Mouse (Mus musculus) spleen, adult 10 weeks (tissue): ENCODE measurements around the gene Ddx39b. TPM values are rescaled to one million over a fixed set of nuclear protein-coding genes. Genes with fewer than 3 reads are reported as not detected.

Source experiments
- polyA plus RNA-seq: library from polyadenylated mRNA; stranded (reverse); fragments of 350-450 nt; fragmentation: Illumina TruSeq; extraction: RNeasy Lipid Tissue Mini Kit (QIAGEN cat#74804); gene quantifications from one replicate; pipeline ENCODE4 v1.2.3, GENCODE M21; 2015; ENCODE audit warnings: low replicate concordance; ENCODE audit not compliant: insufficient read depth

Ddx39b gene
- polyA plus RNA-seq = 220 TPM

GRCm38 (mm10) chr17:35241305-35242014, at the start of gene Ddx39b:
TSS of gene Ddx39b (plus strand) at chr17:35241746.

GRCm38 (mm10) chr17:35193881-35194843, 47.4 kb upstream of the Ddx39b start, which contains the start of gene Ltb:
TSS of gene Ltb (plus strand) at chr17:35194439.

GRCm38 (mm10) chr17:35201787-35202186, 39.8 kb upstream of the Ddx39b start, which contains the start of gene Tnf:
TSS of gene Tnf (minus strand) at chr17:35202007.

GRCm38 (mm10) chr17:35204494-35205379, 36.8 kb upstream of the Ddx39b start, which contains the start of gene Lta:
TSS of gene Lta (minus strand) at chr17:35205351.

GRCm38 (mm10) chr17:35220156-35220952, 21.2 kb upstream of the Ddx39b start, which contains the start of gene Gm16181:
TSS of gene Gm16181 (plus strand) at chr17:35220834.

GRCm38 (mm10) chr17:35233114-35233980, 8.2 kb upstream of the Ddx39b start, which contains the start of gene Atp6v1g2:
TSS of gene Atp6v1g2 (plus strand) at chr17:35233660.

GRCm38 (mm10) chr17:35235614-35236389, 5.7 kb upstream of the Ddx39b start, which contains the start of gene Nfkbil1:
TSS of gene Nfkbil1 (minus strand) at chr17:35235792.

GRCm38 (mm10) chr17:35262664-35263522, 21.3 kb downstream of the Ddx39b start, which contains the start of gene H2-D1:
TSS of gene H2-D1 (plus strand) at chr17:35262730.

Other genes with a start within 250 kb of the Ddx39b start
- gene Vars, start 240.8 kb upstream of the Ddx39b start, polyA plus RNA-seq = 100 TPM
- 0.54 TPM for gene Vwa7, start 225.2 kb upstream of the Ddx39b start, polyA plus RNA-seq
- gene Sapcd1, start 213.7 kb upstream of the Ddx39b start, polyA plus RNA-seq = 2.6 TPM
- gene Msh5, start 195.0 kb upstream of the Ddx39b start, polyA plus RNA-seq = 6.1 TPM
- gene Clic1, start 191.8 kb upstream of the Ddx39b start, polyA plus RNA-seq = 228 TPM
- 3.2 TPM for gene Ddah2, start 182.7 kb upstream of the Ddx39b start, polyA plus RNA-seq
- gene Ly6g6c, start 176.4 kb upstream of the Ddx39b start, polyA plus RNA-seq = 0.26 TPM
- 2.5 TPM for gene Mpig6b, start 175.6 kb upstream of the Ddx39b start, polyA plus RNA-seq
- gene Ly6g6e, start 164.8 kb upstream of the Ddx39b start, polyA plus RNA-seq = not detected
- not detected for gene Ly6g6d, start 163.7 kb upstream of the Ddx39b start, polyA plus RNA-seq
- 0.93 TPM for gene Ly6g6f, start 156.1 kb upstream of the Ddx39b start, polyA plus RNA-seq
- 19.7 TPM for gene Abhd16a, start 152.5 kb upstream of the Ddx39b start, polyA plus RNA-seq
- gene Ly6g5c, start 133.5 kb upstream of the Ddx39b start, polyA plus RNA-seq = not detected
- 1.6 TPM for gene Ly6g5b, start 126.3 kb upstream of the Ddx39b start, polyA plus RNA-seq
- 24.2 TPM for gene Gpank1, start 120.3 kb upstream of the Ddx39b start, polyA plus RNA-seq
- gene Csnk2b, start 119.7 kb upstream of the Ddx39b start, polyA plus RNA-seq = 133 TPM
- gene D17H6S53E, start 115.4 kb upstream of the Ddx39b start, polyA plus RNA-seq = 15.5 TPM
- 0.33 TPM for gene Apom, start 109.7 kb upstream of the Ddx39b start, polyA plus RNA-seq
- gene Bag6, start 106.6 kb upstream of the Ddx39b start, polyA plus RNA-seq = 69.9 TPM
- 58.2 TPM for gene Prrc2a, start 76.8 kb upstream of the Ddx39b start, polyA plus RNA-seq
- gene Aif1, start 65.7 kb upstream of the Ddx39b start, polyA plus RNA-seq = 157 TPM
- gene Lst1, start 53.3 kb upstream of the Ddx39b start, polyA plus RNA-seq = 139 TPM
- gene Ltb, start 47.3 kb upstream of the Ddx39b start, polyA plus RNA-seq = 99.6 TPM
- gene Tnf, start 39.7 kb upstream of the Ddx39b start, polyA plus RNA-seq = 15.3 TPM
- gene Lta, start 36.4 kb upstream of the Ddx39b start, polyA plus RNA-seq = 24.3 TPM
- 0.72 TPM for gene Gm16181, start 20.9 kb upstream of the Ddx39b start, polyA plus RNA-seq
- gene Atp6v1g2, start 8.1 kb upstream of the Ddx39b start, polyA plus RNA-seq = 14.4 TPM
- 3.1 TPM for gene Nfkbil1, start 6.0 kb upstream of the Ddx39b start, polyA plus RNA-seq
- 1,132 TPM for gene H2-D1, start 21.0 kb downstream of the Ddx39b start, polyA plus RNA-seq
- not detected for gene H2-Q1, start 78.7 kb downstream of the Ddx39b start, polyA plus RNA-seq
- gene H2-Q2, start 100.5 kb downstream of the Ddx39b start, polyA plus RNA-seq = 0.76 TPM
- gene H2-Q4, start 137.9 kb downstream of the Ddx39b start, polyA plus RNA-seq = 233 TPM
- 354 TPM for gene H2-Q6, start 183.1 kb downstream of the Ddx39b start, polyA plus RNA-seq
- gene H2-Q7, start 197.4 kb downstream of the Ddx39b start, polyA plus RNA-seq = 333 TPM
- gene H2-Q10, start 228.3 kb downstream of the Ddx39b start, polyA plus RNA-seq = 14.7 TPM